Mouse (Mus musculus) spleen, embryonic (tissue): ENCODE data around the gene Hoxc8.

Experiments used
- CTCF ChIA-PET: fragments of 350-600 bp; sonication (Branson Sonifier 250); formaldehyde crosslinking; loops from one replicate; lab custom pipeline; 2022; lab: Charles Lee

The Hoxc8 gene

GRCm38 (mm10) chr15:102990461-102991397 is at the start of gene Hoxc8:
TSS of gene Hoxc8 (plus strand) at chr15:102990607.
- CTCF ChIA-PET = interaction anchor here (0.9 to 1.1 kb wide), 2 partner anchors 19 to 143 kb away, joined by 3 to 4 read pairs; no protein-coding TSS in a partner anchor

- CTCF ChIA-PET = no interaction called here
These were observed 47.5 kb upstream of the Hoxc8 start for GRCm38 (mm10) chr15:102942739-102943467.

DNA sequence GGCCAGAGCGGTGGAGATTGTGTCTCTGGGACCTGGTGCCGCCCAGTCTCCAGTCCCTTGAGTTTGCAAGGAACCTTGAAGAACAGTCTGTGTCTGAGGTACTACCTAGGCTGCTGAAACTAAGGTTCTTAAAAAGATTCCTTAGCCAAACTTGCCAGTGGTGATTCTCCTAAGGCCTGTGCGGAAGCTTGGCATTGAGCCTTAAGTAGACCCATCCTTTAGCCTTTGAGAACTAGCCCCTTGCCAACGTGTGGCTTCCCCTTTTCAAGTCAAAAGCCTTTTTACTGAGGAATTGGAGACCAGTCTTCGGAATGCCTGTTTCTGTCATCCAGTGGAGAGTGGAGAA is 47.0 kb upstream of the Hoxc8 start:
- CTCF ChIA-PET = no interaction called here

DNA sequence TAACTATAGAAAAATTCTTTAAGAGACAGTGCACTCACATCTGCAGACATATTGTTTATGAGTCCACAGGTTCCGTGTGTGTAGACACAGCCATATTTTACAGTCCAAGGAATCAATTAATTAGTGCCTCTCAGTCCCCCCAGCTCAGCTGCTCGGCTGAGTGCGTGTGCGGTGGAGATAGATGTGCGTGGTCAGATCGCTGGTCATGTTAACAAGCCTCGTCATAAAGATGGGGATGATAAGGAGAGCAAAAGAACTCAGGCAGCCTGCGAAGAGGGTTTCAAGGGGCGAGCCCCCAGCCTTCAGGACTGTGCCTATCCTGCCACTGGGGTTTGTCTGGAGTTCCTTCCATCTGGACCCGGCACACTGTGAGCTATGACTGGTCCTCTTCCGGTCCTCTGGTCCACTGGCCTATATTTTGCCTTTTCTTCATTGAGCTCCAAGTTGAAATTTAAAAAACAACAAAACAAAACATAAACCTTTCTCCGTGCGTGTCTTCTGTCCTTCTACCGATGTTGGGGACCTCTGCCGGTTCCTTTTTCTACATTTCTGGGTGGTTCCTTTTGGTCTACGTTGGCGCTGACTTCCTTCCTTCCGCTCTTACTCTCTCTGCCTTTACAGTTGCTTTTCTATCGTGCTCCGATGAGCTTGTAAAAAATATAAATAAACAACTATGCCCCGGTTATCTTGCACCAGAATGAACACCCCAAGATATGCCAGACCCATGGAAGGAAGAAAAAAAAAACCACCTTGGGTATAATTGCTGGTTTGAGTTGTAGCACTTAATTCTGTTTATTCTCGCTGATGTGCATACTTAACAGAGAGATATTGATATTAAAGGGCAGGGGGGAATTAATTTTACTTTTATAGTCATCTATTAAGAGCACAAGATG is 45.0 kb upstream of the Hoxc8 start:
- CTCF ChIA-PET = interaction anchor here (0.6 kb wide), 2 partner anchors 77 to 293 kb away, joined by 8 to 10 read pairs; no protein-coding TSS in a partner anchor

DNA sequence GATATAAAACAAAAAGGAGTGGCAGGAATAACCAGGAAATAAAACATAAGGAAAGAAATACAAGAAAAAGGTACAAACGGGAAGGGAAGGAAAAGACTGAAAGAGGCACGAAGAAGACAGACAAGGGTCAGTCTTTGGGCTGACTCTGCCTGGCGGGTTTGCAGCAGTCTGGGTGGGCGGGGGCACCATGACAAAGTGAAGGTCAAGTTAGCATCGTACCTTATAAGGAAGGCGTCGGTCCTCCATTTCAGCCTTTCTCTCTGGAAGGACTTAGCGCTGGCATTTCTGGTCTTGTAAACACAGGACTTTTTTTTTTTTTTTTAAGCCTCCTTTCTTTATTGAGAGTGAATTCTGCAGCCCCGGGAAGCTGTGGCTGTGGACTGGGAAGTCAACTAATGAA is 43.1 kb upstream of the Hoxc8 start:
- CTCF ChIA-PET = no interaction called here

DNA sequence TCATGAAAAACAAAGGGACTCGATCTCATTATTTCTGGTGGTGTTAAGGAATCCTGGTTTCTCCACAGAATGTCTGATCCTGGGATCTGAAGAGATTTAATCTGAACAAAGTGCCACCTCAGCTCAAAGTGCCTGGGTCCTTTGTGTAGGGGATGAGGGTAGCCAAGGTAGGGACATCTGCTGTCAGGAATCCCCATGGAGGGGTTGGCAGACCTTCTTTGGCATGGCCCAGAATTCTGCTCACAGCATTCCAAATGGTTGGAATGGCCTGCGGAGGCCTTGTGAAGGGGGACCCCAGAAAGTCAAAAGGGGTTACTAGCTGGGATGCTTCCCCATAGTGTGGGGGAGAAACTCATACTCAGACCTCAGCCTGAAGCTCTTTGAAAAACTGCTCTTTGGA is 41.6 kb upstream of the Hoxc8 start:
- CTCF ChIA-PET = interaction anchor here (0.5 kb wide), 1 partner anchor 287 kb away, joined by 4 read pairs; no protein-coding TSS in a partner anchor

DNA sequence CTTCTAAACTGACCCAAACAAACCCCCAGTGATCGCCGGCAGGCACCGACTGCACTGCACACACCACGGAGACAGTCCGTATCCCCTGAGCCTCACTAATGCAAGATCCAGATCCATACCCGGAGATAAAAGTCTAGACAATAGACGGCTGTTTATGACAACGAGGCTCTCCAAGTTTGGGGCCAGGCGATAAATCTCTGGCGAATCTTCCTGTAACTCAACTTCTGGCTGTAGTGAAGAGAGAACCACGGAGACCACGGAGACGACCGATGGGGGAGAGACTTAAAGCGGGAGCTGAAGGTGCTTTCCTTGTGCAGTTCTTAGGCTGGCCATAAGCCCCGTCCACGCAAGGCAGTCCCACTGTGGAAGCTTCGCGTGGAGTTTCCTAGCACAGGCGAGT is 40.7 kb upstream of the Hoxc8 start:
- CTCF ChIA-PET = interaction anchor here (0.5 kb wide), 1 partner anchor 287 kb away, joined by 4 read pairs; no protein-coding TSS in a partner anchor

GRCm38 (mm10) chr15:102950877-102951276 is 39.5 kb upstream of the Hoxc8 start:
- CTCF ChIA-PET = interaction anchor here (0.5 to 1.0 kb wide), 4 partner anchors 15 to 60 kb away, joined by 3 to 7 read pairs (median 4); no protein-coding TSS in a partner anchor

DNA sequence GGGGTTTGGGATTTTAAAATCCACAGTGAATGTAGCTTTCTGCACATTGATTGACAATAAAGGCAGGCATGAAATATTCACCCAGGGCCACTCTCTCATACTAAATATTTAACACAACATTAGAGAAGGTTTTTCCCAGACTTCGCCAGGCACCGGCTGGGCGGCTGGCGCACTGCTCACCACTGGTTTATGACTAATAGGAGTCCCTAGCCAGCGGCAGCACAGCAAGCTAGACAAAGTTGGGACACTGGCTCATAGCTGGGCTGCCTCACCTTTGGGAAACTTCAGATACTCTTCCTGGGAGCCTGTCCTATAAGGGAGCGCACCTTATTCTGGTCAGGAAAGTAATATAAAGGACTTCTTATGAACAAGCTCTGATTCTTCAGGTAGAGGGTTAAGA is 36.8 kb upstream of the Hoxc8 start:
- CTCF ChIA-PET = interaction anchor here (0.6 kb wide), 1 partner anchor 29 kb away, joined by 3 read pairs; no protein-coding TSS in a partner anchor

DNA sequence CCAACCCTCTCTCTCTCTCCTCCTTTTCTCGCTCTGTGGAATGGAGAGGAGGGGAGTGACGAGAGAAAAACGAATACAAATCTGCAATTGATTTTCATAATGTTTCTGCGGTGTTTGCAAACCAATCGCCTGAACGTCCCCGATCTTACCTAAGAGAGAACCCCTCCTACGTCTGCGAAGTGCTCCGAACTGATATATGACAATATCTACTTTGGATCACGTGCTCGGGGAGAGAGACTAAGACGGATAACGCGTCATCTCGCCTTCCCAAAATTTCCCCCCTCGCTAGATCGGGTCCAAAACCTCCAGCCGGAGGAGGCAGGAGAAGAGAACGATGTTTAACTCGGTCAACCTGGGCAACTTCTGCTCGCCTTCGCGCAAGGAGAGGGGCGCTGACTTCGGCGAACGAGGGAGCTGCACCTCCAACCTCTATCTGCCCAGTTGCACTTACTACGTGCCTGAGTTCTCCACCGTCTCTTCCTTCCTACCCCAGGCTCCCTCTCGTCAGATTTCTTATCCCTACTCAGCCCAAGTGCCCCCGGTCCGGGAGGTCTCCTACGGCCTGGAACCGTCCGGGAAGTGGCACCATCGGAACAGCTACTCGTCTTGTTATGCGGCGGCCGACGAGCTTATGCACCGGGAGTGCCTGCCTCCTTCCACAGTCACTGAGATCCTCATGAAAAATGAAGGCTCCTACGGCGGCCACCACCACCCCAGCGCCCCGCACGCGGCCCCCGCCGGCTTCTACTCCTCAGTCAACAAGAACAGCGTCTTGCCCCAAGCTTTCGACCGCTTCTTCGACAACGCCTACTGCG is 36.0 kb upstream of the Hoxc8 start, which contains the start of gene Hoxc11:
Gene Hoxc11, plus strand, starts transcription at position 236 of the 815 bp plus-strand sequence.
- CTCF ChIA-PET = no interaction called here

GRCm38 (mm10) chr15:102955007-102955382 is 35.4 kb upstream of the Hoxc8 start:
- CTCF ChIA-PET = no interaction called here

DNA sequence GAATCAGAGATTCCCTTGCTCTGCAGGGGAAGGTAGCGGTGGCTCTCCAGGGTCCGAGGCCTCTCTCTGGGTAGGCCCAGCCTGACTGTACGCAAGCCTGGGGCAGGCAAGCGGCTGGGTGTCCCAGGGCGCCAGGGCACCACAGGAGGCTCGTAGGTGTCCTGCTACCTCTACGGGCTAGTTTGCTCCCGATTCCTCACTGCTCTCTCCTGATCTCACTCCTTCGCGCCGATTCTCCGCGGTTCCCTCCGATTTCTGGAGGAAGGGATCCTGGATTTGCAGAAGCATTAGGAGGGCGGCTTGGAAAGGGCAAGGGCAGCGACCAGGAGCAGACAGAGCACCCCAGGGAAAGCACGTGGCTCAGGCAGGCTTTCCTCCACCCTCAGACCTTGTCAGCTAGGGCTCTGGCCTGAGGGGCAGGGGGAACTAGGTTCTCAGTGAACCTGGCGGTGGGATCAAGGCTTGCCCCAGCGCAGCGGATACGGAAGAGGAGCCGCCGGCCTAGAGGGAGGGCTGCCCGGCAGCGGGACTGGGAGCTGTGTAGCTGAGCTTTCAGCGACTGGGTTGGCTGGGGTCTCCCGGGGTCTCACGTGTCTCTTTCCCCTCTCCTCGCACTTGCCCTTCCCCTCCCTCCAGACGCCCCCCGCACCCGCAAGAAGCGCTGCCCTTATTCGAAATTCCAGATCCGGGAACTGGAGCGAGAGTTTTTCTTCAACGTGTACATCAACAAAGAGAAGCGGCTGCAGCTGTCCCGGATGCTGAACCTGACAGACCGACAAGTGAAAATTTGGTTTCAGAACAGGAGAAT is 34.4 kb upstream of the Hoxc8 start:
- CTCF ChIA-PET = no interaction called here

DNA sequence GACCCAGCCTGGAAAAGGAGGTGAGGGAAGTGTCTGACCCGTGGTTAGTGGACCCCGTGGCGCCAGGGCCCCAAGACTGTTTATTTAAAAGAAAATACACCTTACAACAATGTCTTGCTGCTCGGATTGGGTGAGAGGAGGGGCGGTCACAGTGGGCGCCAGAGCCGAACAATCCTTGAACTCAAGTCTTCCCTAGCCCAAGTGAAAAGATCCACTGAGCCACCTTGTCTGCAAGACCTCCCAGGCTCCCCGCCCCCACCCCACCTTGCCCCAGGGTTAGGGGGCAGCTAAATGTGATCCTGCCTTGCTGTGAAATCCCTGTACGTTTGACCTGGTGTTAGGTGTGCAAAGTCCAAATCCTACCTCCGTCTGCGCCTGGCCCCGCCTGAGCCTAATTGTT is 33.5 kb upstream of the Hoxc8 start:
- CTCF ChIA-PET = no interaction called here

GRCm38 (mm10) chr15:102959663-102960191 is 30.7 kb upstream of the Hoxc8 start:
- CTCF ChIA-PET = interaction anchor here (0.6 kb wide), 1 partner anchor 12 kb away, joined by 3 read pairs; no protein-coding TSS in a partner anchor

- CTCF ChIA-PET = interaction anchor here (0.6 kb wide), 1 partner anchor 26 kb away, joined by 4 read pairs; no protein-coding TSS in a partner anchor
These were observed 28.7 kb upstream of the Hoxc8 start for GRCm38 (mm10) chr15:102961728-102962127.

GRCm38 (mm10) chr15:102962492-102962891 is 27.9 kb upstream of the Hoxc8 start:
- CTCF ChIA-PET = no interaction called here

DNA sequence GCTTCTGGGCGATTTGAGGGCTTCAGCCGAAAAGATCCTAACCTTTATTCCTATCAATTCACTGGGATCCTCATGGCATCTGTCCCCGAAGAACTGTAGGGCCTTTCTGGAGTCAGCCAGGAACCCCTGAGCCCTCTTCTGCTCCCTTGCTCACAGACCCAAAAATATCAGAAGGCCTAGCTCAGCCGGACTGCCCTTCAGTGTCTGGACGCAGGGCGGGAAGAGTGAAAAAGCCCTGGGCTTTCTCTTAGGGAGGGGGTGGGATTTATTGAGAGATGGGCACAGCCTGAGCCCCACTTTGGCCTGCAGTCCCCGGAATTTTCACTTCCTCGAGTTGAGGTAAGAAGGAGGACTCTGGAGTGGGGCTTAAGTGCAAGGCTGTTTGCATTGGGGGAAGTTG is 27.1 kb upstream of the Hoxc8 start:
- CTCF ChIA-PET = no interaction called here

GRCm38 (mm10) chr15:102963671-102964640 is 26.5 kb upstream of the Hoxc8 start:
- CTCF ChIA-PET = interaction anchor here (1.4 kb wide), 1 partner anchor 16 kb away, joined by 3 read pairs; no protein-coding TSS in a partner anchor
